Mouse (Mus musculus) neural tube, postnatal 0 days (tissue): ENCODE measurements around the gene Gm20825. TPM values are rescaled to one million over a fixed set of nuclear protein-coding genes. Genes with fewer than 3 reads are reported as not detected.

Experiments used
- polyA plus RNA-seq: library from polyadenylated mRNA; unstranded; fragments of >200 nt; fragmentation: Nextera tagmentation; extraction: Ambion mirVana; gene quantifications from 2 replicates; pipeline ENCODE4 v1.2.1, GENCODE M21; 2015

The Gm20825 gene
- not detected in 2 replicates for polyA plus RNA-seq

DNA sequence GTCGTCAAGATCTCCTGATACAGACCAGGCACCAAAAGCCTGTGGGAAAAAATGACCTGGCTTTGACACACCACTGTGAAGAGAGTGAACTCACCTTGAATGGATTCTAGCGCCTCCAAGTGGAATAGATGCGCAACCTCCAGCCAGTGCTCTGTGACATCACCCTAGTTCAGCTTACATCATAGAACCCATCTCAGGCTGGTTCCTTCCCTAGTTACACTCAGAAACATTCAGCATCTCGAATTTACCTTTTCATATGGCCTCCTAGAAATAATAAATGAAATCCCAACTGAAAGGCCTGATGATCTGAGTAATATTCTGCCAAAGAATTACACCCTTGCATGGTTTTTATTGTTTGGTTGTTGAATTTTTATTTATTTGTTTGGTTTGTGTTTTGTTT lies at the start of gene Gm20825:
Gene Gm20825 (minus strand): TSS at position 101 of the 400 bp plus-strand sequence.

Other genes starting within 250 kb of the Gm20825 start
- gene Gm29049, start 74.3 kb downstream of the Gm20825 start, polyA plus RNA-seq, result not detected in 2 replicates
- not detected in 2 replicates for gene Gm20824, start 186.4 kb upstream of the Gm20825 start, polyA plus RNA-seq